Mouse (Mus musculus) liver, embryonic 11.5 days (tissue): ENCODE results near the gene Bend4. TPM values are rescaled to one million over a fixed set of nuclear protein-coding genes. Genes with fewer than 3 reads are reported as not detected.
A peak's percentile ranks its signal among the peaks of the same experiment; 100 is the strongest.

Experiments used
- ATAC-seq: fragments of 200-750 bp; cut with Nextera tagmentation; replicated peaks from 2 replicates; pipeline ENCODE4 v1.8.0; 2017; ENCODE audit warnings: moderate number of reproducible peaks, mild to moderate bottlenecking, moderate TSS enrichment, moderate library complexity; ENCODE audit not compliant: low FRiP score
- DNase-seq: peaks from one replicate; pipeline ENCODE4 v3.0.0-alpha.2; 2017; ENCODE audit warnings: low spot score
- H3K27ac ChIP-seq: fragments of 300-500 bp; sonication (generic); 2 replicates; pipeline ENCODE4 v1.5.1; 2014; ENCODE audit warnings: mild to moderate bottlenecking, low read depth, low read length, control low read depth
- H3K27me3 ChIP-seq: fragments of 300-500 bp; sonication (generic); replicated peaks from 2 replicates; pipeline ENCODE4 v1.6.1; 2014; ENCODE audit warnings: low read length, mixed read lengths; ENCODE audit not compliant: control insufficient read depth, insufficient read depth
- H3K36me3 ChIP-seq: fragments of 300-500 bp; sonication (generic); 2 replicates; pipeline ENCODE4 v1.6.1; 2014; ENCODE audit warnings: mild to moderate bottlenecking, low read length, moderate library complexity, mixed read lengths; ENCODE audit not compliant: control insufficient read depth, insufficient read depth
- H3K4me1 ChIP-seq: fragments of 300-500 bp; sonication (generic); replicated peaks from 2 replicates; pipeline ENCODE4 v1.6.1; 2014; ENCODE audit warnings: low read length, mixed read lengths; ENCODE audit not compliant: control insufficient read depth, insufficient read depth
- H3K4me2 ChIP-seq: fragments of 300-500 bp; sonication (generic); 2 replicates; pipeline ENCODE4 v1.6.1; 2014; ENCODE audit warnings: mild to moderate bottlenecking, control low read depth, moderate library complexity
- H3K4me3 ChIP-seq: fragments of 300-500 bp; sonication (generic); 2 replicates; pipeline ENCODE4 v1.5.1; 2014; ENCODE audit warnings: low read depth, low read length, control low read depth
- H3K9ac ChIP-seq: fragments of 300-500 bp; sonication (generic); 2 replicates; pipeline ENCODE4 v1.6.1; 2014; ENCODE audit warnings: low read depth, low read length, control low read depth
- H3K9me3 ChIP-seq: fragments of 300-500 bp; sonication (generic); 2 replicates; pipeline ENCODE4 v1.6.1; 2016; ENCODE audit warnings: low read length, inconsistent platforms, mixed read lengths; ENCODE audit not compliant: control insufficient read depth
- WGBS: fragments of 180-500 bp; shearing (Covaris S2); extraction: QIAGEN DNeasy Blood & Tissue Kit; methylation state at CpG from one replicate; pipeline ENCODE4 v1.1.7; 2014; 5-methylcytosine and 5-hydroxymethylcytosine counted together
- polyA plus RNA-seq: library from polyadenylated mRNA; unstranded; fragments of >200 nt; fragmentation: Nextera tagmentation; extraction: Ambion mirVana; gene quantifications from 2 replicates; pipeline ENCODE4 v1.2.1, GENCODE M21; 2014

Bend4 gene
- polyA plus RNA-seq, 1 experiment from 2014 or later: 6.6 TPM

DNA sequence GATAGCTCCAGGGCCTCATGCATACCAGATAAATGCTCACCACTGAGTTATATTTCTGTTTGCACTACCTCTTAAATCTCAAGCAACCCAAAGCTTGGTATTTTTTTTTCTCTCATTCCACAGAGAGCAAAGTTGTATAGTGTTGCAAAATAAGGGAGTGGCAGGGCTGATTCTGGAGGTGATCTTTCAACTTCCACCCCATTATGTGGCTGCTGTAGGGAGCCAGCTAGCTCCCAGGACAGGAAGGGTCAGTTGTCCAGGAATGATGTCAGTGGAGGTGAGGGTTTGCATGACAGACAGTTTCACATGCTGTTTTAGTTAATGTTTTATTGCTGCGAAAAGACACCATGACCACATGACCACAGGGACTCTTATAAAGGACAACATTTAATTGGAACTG lies 26.2 kb upstream of the Bend4 start:
- WGBS: 90% methylated on average over 1 of the region's 1 CpGs
- no peak overlapping the region for H3K9ac ChIP-seq
- no peak overlapping the region for H3K4me3 ChIP-seq
- H3K4me2 ChIP-seq: no peak overlapping the region
- H3K36me3 ChIP-seq: no peaks in the 10 kb centered on the region
- no peak overlapping the region for H3K27ac ChIP-seq
- no peak for ATAC-seq
- no peaks in the 10 kb centered on the region for H3K4me1 ChIP-seq
- H3K27me3 ChIP-seq: no peaks in the 10 kb centered on the region
- H3K9me3 ChIP-seq: no peaks in the 10 kb centered on the region
- DNase-seq: no peak

DNA sequence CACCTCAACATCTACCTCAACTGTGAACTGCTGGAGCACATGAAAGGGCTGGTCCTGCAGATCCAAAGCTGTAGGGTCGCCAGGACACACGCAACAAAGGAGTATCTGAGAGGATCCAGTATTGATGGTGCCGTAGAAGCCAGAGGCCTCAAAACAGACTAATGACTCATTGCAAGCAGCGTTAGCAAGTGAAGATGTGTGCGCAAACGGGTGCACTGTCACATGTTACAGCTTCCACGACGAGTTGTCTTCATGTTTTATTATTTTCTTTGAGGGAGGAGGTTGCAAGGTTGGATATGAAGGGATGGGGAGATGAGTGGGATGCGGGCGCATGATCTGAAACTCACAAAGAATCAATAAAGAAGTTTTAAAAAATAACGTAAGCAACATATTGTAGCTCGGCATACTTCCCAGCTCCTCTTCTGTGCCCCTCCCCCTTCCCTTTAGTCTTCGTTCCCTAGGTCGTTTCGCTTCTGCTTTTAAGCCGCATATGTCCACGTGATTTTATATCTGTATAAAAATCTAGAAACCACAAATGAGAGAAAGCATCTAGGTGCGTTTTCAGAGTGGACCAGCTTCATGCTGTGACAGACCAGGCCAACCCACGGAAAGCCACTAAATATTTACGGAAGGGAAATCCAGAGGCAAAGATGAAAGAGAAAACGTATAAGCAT lies 22.0 kb upstream of the Bend4 start:
- H3K4me3 ChIP-seq: no peak overlapping the region
- no peak overlapping the region for H3K27ac ChIP-seq
- no peak for DNase-seq
- H3K4me1 ChIP-seq: 0 out of 2 replicates have a peak, but pooled peaks cover 4% of the 10 kb centered on the region
- H3K9me3 ChIP-seq: no peaks in the 10 kb centered on the region
- H3K27me3 ChIP-seq: no peaks in the 10 kb centered on the region
- H3K9ac ChIP-seq: no peak overlapping the region
- no peaks in the 10 kb centered on the region for H3K36me3 ChIP-seq
- no peak overlapping the region for H3K4me2 ChIP-seq
- ATAC-seq: no peak
- WGBS: 70% methylated on average over 21 of the region's 21 CpGs

GRCm38 (mm10) chr5:67446526-67446925 lies 18.4 kb upstream of the Bend4 start:
- Histone ChIP-seq H3K4me1 (peaks cover 14% of the 10 kb centered on the region), H3K4me2 (no peak overlapping the region), H3K9me3 (no peaks in the 10 kb centered on the region), H3K27ac (no peak overlapping the region; the same call in 1 of the 2 replicates), H3K27me3 (no peaks in the 10 kb centered on the region), H3K36me3 (no peaks in the 10 kb centered on the region), H3K4me3 (no peak overlapping the region), H3K9ac (no peak overlapping the region)
- ATAC-seq (no peak), DNase-seq (no peak)
- 31% methylated on average over 2 of the region's 2 CpGs for WGBS

DNA sequence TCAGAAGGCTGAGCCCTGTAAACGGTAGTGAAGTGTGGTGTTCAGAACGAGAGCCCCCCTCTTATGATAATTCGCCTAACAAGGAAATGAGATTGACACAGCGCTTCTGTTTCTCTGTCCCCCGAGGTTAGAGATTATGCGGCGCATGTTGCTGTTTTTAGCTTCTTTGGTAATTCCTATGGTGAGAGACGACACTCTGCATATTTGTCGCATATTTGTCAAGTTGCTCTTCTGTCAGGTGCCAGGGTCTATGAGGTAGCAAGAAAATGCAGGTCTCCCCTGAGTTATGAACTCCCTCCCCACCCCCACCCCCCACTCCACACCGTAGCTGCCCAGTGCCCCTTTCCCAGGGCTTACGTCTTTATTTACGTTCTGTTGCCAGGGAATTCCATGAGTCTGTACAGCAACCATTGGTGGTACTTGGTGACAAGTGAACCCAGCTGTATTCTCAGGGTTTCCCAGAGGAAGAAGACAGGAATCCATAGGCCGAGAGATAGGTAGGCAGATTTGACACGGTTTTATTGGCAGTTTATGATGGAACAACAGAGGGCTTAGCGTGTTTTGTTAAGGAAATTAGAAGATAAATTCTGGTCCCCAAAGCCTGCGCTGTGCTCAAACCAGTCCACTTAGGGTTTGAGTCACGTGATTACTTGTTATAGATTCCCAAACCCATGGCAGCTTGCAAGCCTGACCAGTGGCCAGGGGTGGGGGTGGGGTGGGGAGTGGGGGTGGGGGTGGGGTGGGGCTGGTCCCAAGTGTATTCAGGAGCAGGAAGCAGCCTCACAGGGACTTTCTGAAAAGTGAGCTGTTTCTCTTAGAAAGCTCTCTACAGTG lies 16.3 kb upstream of the Bend4 start:
- ATAC-seq: no peak
- H3K36me3 ChIP-seq: no peaks in the 10 kb centered on the region
- no peaks in the 10 kb centered on the region for H3K9me3 ChIP-seq
- peaks cover 14% of the 10 kb centered on the region for H3K4me1 ChIP-seq
- no peak overlapping the region for H3K4me3 ChIP-seq
- WGBS: 33% methylated on average over 17 of the region's 17 CpGs
- no peaks in the 10 kb centered on the region for H3K27me3 ChIP-seq
- DNase-seq: no peak
- H3K4me2 ChIP-seq: peak overlapping the region; percentile 15
- no peak overlapping the region for H3K9ac ChIP-seq
- H3K27ac ChIP-seq: no peak overlapping the region

DNA sequence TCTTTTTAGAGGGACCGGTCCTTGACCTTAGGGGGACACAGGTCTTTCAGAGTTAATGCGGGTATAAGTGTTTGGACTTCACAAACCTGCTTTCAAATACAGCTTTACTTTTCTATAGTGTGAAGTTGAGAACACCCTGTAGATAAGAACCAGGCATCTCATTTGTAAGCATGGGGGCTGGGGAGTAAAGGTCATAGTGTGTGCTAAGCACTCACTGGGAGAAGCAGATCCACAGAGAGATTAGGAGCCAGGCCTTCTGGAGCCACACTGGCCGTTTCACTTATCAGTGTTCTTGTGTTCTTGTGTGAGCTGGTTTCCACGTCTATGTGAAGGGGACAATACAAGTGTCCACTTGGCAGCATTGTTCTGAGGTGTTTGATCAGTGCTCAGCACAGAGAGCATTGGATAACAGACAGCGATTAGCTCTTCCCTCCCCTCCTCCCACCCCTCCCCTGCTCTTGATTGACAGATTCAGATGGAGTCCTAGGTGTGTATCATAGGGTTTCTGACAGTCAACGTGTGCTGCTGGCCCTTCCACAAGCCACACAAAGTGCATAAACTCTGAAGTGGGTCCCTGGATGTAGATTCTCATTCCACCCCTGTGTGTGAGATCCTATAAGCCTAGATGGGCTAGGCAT lies 14.8 kb upstream of the Bend4 start:
- no peak overlapping the region for H3K4me3 ChIP-seq
- H3K27me3 ChIP-seq: no peaks in the 10 kb centered on the region
- no peak overlapping the region for H3K9ac ChIP-seq
- no peak overlapping the region for H3K4me2 ChIP-seq
- H3K27ac ChIP-seq: no peak overlapping the region
- ATAC-seq (peak; percentile 44), DNase-seq (no peak)
- no peaks in the 10 kb centered on the region for H3K36me3 ChIP-seq
- peaks cover 14% of the 10 kb centered on the region for H3K4me1 ChIP-seq
- H3K9me3 ChIP-seq: no peaks in the 10 kb centered on the region
- 37% methylated on average over 6 of the region's 6 CpGs for WGBS

- 78% methylated on average over 8 of the region's 8 CpGs for WGBS
- peaks cover 13% of the 10 kb centered on the region for H3K4me1 ChIP-seq
- no peak overlapping the region for H3K9ac ChIP-seq
- DNase-seq: no peak
- H3K4me2 ChIP-seq: no peak overlapping the region
- H3K27ac ChIP-seq: no peak overlapping the region
- H3K4me3 ChIP-seq: no peak overlapping the region
- H3K9me3 ChIP-seq: no peaks in the 10 kb centered on the region
- no peak for ATAC-seq
- H3K27me3 ChIP-seq: no peaks in the 10 kb centered on the region
- H3K36me3 ChIP-seq: no peaks in the 10 kb centered on the region
Observed at GRCm38 (mm10) chr5:67440563-67440962, 12.5 kb upstream of the Bend4 start.

DNA sequence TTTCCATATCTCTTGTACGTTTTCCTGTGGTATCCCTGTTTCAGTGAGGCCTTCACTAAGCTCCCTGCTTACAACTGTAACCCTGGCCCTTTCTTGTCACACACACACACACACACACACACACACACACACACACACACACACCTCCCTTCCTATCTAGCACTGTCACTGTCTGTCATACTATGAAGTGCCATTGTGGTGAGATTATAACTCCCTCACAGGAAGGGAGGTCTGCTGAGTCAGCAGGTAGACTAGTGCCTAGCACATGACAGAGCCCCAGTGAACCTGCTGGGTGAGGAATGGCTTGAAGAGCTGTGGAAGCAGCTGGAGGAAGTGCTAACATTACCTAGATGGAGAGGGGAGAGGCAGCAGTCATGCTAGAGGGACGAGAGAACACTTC lies 9.3 kb upstream of the Bend4 start:
- peak; percentile 77 for ATAC-seq
- no peaks in the 10 kb centered on the region for H3K9me3 ChIP-seq
- no peak overlapping the region for H3K4me2 ChIP-seq
- no peak overlapping the region for H3K9ac ChIP-seq
- no peaks in the 10 kb centered on the region for H3K36me3 ChIP-seq
- DNase-seq: no peak
- H3K4me3 ChIP-seq: no peak overlapping the region
- H3K27me3 ChIP-seq: no peaks in the 10 kb centered on the region
- peaks cover 4% of the 10 kb centered on the region; the same call in 1 of the 2 replicates for H3K4me1 ChIP-seq
- 22% methylated on average over 2 of the region's 2 CpGs for WGBS
- H3K27ac ChIP-seq: no peak overlapping the region

DNA sequence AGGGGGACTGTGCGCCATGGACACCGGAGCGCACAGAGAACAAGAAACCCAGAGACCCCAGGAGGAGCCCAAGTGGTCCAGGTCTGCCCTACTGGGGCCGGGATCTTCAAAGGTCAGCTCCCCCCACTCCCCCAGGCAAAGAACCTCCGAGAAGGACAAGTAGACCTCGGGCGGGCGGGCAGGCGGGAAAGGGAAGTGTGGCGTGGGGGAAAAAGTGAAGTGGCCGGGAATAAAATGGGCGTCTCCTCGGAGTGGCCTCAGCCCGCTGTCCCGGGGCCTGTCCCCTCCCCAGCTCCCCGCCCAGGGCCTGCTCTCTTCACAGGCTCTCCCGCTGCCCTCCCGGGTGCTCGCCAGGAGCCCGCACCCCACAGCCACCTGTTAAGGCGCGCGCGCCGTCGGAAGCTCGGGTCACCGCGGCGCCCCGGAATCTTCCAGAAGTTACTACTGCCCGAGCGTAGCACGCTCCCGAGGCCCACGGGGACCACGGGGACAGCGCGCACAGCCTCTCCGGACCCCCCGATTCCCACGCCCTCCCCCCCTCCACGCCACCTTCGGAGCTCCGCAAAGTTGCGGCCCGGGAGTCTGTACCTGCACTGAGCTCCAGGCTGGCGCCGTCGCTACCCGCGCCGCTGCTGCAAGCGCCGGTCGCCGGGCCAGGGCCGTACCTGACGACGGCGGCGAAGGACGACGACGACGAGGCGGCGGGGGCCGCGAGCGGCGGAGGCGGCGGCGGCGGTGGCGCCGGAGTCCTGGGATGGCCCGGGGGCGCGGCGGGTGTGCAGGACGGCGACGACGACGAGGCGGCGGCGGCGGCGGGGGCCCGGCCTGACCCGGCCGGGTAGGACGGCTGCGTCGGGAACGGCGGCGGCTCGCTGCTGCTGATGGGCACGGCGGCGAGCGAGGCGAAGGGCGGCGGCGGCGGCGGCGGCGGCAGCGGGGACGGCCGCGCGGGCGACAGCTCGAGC lies 1.4 kb downstream of the Bend4 start:
- Histone ChIP-seq H3K27me3 (peaks cover 15% of the 10 kb centered on the region), H3K27ac (no peak overlapping the region), H3K36me3 (no peaks in the 10 kb centered on the region), H3K9ac (peak overlapping the region; percentile 64), H3K4me1 (no peaks in the 10 kb centered on the region; the same call in 1 of the 2 replicates), H3K4me3 (peak overlapping the region; percentile 73), H3K9me3 (no peaks in the 10 kb centered on the region), H3K4me2 (peak overlapping the region; percentile 88)
- peak; percentile 55 for DNase-seq
- 1% methylated on average over 85 of the region's 121 CpGs for WGBS
- ATAC-seq: peak; percentile 22; the same call in 1 of the 2 replicates
